Mouse (Mus musculus) spleen, postnatal 36 days (tissue): ENCODE measurements around the gene Gm17660.

Experiments used
- DNase-seq, 2 experiments: peaks; one replicate each; pipeline ENCODE4 v3.0.0; 2022; ENCODE audit warnings: low spot score in 2 of 2, mixed read lengths in 1 of 2

Gm17660 gene

DNA sequence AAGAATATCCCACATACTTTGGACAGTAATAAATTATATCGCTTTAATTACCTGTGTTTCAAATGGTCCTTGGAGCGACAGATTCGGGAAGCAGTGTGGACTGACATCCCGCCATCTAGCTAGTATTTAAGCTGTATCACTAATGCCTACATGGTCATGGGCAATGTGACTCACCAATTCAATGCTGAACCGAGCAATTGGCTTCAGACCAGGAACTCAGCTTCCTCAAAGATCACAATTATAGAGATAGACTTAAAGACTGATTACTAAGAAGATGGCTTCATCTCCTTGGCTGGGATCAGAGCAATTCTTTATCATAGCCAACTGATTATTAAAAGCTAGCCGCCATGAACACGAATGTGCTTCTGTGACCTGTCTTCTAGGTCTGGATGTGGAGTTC, at the start of gene Gm17660:
Gene Gm17660 (minus strand): TSS at position 101 of the 400 bp plus-strand sequence.
- DNase-seq = no peak

DNA sequence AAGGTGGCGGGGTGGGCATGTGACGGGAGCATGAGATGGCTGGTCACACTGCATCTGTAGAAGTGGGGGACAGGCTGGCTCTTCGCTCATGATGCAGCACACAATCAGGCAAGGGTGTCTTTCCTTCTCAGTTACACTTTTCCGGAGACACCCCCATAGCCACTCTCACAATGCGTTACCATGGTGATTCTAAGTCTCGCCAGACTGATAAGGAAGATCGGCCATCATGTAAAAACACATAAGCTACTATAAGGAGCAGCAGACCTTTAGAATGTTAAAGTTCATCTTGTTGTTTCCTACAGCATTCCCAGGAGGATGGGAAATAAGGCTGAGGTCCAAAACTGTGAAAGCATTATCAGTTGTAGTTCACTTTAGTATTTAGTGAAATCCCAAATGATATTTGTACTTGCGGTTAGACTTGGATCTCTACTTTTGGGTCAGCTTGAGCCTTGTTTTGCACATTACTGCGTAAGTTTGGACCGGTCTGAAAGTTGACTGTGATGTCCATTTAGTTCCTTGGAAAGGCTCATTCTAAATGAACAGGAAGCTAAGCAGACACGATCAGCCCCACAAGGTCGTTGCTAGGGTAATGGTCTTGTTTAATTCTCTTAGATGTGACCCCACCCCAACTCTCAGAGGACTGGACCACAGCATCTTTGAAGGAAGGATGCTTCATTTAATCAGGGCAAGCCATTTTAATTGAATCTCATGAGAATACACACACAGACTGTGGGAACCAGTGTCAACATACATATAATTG, 49.3 kb upstream of the Gm17660 start:
- no peak for DNase-seq

DNA sequence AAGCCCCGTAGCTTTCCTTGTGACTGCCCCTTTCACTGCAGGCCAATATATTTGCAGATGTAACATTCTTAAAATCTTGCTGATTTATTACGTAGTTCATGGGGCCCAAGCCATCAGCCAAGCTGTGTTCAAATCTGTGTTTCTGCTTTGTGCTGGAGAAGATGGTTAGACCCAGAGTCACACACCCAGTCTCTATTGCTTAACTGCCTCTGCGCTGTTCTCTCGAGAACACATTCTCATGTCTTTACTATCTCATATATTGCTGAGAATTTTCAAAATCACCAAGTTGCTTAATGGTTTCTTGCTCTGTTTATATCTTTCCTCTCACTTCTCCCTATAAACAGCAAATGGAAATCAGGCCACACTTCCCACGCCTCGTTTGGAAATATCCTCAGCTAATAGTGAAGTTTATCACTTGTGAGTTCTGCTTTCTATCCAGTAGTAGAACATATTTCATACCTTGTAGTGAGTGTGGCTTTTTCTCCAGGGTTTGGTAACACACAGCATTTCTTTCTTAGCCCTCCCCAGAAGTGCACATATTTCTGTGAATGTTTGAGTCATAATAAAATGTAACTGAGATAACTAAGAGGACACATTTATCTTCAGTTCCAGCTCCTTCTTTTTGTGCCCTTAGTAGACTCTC, 46.7 kb upstream of the Gm17660 start:
- DNase-seq = no peak

DNA sequence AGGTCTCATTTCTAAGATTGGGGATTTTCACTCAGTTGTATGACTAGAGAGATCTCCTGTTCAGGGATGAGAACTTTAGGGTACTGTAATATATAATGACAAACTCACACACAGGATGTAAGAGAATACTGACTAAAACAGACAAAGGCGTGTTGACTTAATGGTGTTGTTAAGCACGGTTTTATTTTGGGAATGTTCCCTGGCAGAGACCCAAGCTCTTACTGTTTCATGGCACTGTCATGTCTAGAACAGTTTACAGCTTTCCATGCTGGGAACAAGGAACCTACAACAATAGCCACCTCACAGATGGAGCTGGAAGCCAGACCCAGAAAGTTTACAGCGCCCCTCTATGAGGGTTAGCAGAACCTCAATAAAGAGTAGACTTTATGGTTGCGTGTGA, 38.5 kb upstream of the Gm17660 start:
- no peak for DNase-seq

DNA sequence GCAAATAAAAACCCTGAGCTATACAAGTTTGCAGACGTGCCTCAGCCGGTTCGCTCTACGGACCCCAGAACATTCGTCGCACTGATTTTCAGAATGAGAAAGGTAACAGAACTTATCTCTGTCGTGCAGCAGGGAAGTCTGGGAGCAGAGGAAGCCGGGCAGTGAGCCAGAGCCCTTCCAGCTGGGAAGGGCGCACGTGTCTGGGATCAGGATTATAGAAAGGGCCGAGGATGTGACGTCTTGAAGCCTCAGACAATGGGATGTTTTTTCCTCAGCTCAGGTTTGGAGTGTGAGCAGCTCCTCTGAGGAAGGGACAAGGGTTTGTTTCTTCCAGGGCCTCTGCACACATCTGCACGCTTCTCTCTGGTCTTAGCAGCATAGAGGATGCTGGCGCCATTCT, 37.7 kb upstream of the Gm17660 start:
- DNase-seq = no peak

DNA sequence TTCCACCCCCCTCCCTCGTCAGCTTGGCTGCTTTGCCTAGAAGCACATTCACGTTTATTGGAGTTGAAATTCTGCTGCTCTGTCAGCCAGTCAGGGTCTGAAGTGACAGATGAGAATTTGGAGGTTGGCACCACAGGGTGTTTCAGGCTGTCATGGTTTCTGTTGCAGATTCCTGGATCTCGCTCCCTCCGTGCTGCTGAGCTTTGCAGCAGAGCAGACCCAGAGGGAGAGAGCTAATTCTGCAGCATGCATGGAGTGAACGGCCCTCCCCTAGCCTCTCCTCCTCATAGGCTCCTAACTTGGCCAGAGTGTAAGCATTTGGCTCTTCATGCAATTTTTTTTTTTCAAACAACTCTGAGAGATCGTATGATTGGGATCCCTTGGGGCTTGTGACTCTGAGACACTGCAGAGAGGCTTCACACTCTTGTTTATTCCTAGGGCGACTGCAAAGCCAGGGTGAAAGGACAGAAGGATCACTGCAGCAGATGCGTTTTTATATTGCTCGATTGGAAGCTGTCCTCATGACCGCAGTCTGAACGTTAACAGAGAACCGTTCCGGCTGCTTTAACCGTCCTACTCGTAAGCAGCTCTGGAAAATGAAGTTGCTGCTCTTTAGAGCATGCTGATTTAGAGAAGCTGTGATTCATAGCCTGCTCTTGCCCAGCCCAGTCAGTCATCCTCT, 36.2 kb upstream of the Gm17660 start, which contains the start of gene Sparcl1:
Gene Sparcl1 (minus strand): TSS at position 243 of the 682 bp plus-strand sequence.
- DNase-seq = no peak

DNA sequence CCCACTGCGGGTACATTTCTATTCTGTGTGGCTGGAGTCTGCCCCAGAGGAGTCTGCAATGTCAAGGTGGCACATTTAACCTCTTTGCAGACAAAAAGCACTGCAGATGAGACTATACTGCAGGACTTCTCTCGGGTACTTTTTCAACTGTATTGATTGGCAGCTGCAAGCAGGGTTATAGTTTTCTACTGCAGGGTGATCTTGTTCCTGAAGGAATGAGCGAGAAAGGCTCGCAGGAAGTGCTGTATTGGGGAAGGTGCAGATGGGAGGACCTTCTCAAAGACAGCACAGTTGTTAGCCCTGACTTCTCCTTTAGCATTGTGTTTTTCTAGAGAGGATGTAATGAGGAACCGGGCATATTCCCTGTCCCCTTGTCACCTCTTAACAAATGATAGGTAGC, 35.1 kb upstream of the Gm17660 start:
- no peak for DNase-seq

DNA sequence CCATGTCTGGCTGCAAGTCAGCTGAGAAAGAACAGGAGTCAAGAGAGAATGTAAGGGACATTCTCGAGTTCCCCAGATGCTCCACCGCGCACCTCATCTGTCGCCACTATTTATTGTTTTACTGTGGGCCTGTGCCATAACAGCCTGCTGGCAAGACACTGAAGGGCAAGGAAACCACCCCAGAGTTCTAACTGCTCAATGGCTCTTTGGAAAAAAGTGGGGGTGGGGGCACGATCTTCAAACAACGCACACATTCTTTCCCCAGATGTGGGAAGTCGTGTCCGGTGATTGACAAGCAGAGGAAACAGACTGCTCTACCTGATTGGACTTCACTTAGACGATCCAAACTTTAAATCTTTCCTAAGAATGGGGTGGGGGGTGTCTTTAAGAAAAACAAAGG, 34.6 kb upstream of the Gm17660 start:
- DNase-seq = no peak

DNA sequence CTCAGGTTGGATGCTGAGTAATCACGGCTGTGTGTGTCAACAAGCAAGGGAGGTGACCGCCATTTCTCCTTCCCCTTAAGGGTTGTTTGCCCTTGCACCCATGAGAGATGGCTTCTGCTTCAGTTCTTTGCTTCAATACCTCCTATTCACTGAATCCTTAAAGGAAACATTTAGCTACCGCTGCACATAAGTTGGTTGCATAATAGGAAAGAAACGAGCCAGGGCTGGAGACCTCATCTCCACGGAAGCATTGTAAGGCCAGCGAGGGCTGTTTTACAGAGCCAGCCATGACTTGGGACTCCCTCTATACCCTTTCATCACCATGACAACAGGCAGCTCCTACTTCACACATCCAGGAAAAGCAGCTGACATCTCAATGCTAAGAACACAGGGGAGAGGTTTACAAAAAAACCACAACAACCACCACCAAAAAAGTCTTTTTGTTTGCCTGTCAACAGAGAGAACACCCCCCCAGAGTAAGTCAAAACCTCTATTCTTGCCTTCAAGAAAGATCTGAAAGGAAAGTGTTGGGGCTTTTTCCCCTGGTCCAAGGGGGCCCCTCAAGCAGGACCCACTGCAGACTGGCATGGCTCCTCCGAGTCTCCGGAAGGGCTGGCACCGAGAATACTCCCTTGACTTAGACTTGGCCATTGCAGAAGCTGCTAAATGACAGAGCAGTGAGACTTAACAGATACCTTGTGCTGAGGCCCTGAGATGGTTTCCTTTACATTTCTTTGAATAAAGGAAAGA, 32.9 kb upstream of the Gm17660 start:
- DNase-seq = no peak

DNA sequence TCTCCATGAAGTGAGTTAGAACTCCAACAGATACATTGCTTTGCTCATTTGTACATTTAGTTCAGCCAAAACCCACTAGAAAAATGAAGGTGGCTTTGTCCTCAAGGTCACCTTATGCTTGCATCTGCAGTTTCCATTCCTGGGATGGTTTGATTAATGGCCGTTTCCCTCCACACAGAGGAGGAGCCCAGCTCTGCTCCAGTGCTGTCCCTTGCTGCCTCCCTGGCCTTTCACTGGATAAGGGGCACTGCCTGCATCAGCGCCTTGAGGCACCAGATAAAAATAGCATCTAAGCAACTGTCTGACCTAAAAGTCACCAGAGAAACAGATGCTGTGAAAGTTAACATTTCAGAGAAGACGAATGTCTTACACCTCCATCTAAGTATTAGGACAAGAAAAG, 32.1 kb upstream of the Gm17660 start:
- DNase-seq = no peak

DNA sequence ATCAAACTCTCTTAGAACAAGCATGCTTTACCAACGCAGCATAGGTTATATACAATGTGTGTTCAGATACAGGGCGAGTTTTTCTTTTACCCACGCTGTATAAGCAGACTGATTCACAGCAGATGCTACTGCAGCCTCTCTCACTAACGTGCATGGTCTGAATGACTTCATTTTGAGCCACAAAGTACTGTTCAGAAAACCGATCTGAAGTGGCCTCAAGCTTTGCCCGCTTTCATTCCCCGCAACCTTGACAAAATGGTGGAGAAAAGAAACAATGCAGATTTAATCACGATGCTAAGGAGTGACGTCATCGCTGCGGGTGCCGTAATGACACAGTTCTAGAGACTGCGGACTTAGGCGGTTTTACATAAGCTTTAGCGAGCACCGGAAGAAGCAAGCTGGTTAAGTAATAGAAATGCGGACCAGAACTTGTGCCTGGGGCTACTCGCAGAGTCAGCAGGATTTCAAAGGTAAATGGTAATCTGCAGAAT, 31.5 kb upstream of the Gm17660 start:
- DNase-seq = no peak

DNA sequence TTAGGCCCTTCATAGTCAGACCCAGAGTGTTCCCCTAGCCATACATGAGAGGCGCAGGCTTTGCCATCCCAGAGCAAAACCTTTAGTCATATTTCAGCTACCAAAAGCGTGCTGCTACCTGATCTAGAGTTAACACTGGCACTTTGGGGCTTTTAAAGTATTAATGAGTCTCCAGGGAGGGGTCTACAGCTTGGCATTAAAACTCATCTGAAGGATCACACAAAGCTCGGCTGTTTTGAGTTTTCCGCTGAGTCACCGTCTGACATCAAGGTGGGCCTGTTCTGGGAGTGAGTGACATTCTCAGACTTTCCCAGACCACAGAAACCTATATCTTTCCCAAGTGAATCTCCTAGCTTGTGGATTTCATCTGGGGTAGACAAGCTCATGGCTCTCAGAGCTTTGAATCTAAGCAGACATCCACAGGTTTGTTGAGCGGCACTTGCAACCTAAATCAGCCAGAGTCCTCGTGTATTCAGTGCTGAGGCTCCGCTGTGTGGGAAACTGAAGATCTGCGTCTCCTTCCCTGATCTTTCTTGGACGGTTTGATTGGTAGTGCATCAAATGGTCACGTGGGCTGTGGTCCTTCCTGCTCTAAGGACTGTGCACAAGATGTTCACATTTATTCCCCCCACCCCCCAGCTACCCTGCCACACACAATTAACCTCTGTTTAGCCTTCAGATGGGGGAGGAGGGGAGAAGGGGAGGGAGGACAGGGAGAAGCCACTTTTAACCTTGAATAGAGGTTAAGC, 30.9 kb upstream of the Gm17660 start:
- no peak for DNase-seq

DNA sequence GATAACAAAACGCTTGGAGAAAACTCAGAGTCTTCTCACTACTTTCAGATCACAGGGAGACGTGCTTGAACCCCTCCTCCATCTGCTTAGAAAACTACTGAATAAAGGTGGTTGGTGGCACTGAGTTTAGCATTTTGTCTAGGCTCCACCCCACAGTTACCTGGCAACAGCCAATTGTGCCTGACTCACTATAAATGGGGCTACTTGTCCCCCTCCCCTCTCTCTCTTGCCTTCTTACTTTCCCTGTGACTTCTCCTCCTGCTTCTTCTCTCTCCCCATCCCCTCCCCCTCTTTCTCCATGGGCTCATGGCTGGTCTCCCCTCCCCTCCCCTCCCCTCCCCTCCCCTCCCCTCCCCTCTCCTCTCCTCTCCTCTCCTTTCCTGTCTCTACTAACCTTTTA, 26.7 kb upstream of the Gm17660 start:
- no peak for DNase-seq

DNA sequence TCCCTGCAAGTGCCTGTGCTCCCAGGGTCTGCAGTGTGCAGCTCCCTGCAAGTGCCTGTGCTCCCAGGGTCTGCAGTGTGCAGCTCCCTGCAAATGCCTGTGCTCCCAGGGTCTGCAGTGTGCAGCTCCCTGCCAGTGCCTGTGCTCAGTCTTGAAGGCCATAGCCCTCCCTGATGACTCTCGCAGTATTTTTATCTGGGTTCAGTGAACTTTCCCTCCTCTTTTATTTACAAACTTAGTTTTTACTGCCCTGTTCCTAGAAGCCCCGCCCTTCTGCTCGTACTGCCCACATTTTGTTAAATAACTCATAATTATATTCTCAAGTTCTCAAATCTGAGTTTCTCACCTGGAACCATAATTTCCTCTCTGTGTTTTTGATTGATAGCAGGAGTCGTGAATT, 25.8 kb upstream of the Gm17660 start:
- no peak for DNase-seq

DNA sequence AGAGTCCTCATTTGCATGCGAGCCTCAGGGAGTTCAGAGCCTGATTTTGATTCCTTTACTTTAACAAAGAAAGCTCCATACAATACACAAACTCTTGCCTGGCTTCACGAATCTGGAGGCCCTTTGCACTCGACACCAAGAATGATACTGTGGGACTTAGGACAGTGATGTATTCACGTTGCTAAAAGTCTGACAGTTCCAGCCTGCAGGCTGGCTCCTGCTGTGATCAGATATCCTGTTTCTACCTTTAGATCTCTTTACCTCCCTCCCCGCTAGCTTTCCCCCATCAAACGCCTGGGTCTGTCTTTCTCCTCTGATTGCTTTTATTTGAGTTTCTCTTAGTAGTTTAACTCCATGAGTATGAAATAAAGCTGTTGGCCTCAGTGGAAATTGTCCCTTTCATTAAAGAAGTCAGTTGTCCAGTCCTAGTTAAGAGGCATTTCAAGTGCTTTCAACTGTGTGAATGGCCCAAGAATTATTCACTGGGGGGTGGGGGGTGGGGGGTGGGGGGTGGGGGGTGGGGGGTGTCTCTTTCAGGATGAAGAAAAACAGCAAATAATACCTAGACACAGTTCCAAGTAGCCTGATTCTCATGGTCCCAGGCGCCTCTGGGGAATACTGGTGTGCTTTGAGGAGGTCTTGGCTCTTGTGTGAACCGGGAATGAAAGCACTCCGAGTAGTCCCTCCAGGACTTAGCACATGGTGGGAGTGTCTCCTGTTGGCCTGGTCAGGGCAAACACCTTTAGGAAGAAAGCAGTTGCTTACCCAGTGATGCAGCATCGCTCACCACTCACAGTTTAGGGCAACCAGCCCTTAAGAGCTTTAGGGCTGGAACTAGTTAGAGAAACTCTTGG, 24.5 kb upstream of the Gm17660 start:
- DNase-seq = no peak

DNA sequence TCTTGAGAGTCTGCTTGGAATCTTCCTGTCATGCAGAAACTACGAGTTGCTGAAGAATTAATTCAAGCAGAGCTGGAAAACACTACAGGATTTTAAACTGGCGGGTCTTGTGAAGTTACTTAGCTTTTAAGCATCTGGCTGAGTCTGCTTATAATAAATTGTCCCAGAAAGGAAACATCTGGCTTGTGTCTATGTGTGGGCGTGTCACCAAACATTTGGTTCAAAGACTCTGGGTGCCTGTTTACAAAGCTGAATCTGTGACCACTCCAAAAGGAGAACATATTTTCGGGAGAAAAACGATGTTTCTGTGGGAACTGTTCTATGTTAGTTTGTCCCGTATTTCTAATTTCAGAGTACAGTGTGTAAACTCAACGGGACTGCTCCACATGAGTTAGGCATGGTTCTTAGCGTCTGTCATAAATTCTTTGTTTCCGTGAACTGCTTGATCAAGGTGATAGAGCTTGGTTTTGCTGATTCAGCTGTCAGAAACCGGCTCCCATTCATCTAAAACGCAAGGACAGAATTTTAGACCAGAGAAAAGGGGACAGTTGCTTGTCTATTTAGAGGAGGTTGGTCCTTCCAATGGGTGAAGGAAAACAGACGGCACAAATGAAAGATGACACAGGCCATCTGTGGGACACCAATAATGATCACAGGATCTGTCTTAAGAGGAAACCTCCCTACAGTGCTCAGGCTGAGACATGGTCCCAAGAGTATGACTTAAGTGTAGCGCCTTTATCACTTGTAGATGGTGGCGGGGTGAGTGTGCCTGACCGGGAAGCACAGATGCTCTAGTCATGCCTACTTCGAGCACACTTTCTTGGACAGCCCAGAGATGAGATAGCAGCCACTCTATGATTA, 18.9 kb upstream of the Gm17660 start:
- no peak for DNase-seq

DNA sequence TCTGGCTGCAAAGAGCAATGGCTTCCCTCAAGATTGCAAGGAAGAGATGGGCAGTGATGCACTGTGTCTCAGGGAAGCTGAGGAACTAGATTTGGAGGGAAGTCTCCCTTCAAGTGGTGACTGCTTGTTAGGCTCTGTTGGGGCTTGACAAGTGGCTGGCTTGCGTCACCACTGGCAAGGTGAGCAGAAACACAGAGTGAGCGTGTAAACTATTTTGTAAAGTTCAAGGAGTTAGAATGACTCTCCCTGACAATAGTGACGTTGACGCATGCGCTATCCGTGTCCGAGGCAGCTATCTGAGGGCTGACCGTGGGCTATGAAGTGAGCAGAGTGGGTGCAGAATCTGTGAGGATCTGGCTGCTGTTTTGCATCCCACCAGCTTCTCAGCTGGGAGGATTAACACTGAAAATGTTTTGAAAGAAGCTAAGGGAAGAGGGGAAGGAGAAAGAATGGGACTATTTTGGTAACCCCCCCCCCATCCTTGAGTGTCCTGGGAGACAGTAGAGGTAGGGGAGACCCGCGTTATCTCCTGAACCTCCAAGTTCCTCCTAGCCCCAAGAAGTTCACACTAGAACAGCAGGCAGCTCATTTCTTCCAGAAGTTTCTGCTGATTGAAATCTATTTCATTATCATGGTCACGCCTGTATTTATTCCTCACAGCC, 18.1 kb upstream of the Gm17660 start:
- DNase-seq = no peak

DNA sequence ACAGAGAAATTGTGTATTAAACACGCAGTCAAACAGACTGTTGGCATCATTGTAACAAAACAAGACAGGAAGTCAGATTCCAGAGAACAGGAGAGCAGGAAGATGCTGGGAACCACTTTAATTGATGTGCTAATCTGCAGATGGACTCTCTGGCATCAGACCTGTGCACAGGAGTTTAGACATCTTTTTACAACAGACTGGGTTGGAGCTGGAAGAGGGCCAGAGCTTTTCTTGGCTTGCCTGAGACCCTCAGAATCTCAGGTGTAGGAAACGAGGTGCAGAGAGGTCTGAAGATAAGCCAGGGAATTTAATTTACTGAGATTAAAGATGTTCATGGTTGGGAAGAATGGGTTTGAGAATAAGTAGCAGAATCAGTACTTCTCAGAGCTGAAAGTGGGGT, 12.3 kb upstream of the Gm17660 start:
- DNase-seq = no peak

DNA sequence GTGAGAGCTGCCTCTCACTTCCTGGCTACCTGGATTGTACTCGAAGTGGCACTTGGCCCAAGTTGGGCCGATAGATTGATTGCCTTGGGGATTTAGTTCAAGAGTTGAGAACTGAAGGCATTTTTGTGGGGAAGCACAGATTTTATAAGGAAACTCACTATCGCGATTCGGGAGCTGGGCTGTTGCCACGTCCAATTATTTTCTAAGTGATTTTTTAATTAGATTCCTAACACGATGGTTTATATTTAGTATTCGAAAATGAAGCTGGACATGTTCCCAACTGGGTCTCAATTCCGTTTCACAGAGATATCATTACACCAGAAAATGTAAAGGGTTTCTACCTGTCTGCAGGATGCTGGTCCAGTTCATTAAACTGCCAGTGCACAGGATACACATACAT, 8.0 kb upstream of the Gm17660 start:
- DNase-seq = no peak
